Mouse (Mus musculus) kidney, adult 8-10 months (tissue): ENCODE results near the gene Micall2.
A peak's percentile ranks its signal among the peaks of the same experiment; 100 is the strongest.
"Not testable (repeated sequence)": the region's sequence is repeated elsewhere in the genome, so short reads cannot be mapped to it uniquely, and the experiment has no call there.

ENCODE experiments used
- DNase-seq, 2 experiments: peaks; one replicate each; pipeline ENCODE4 v3.0.0; 2022

The Micall2 gene

GRCm38 (mm10) chr5:139727261-139727660 is 8.9 kb downstream of the Micall2 start:
- DNase-seq: no peak

- no peak for DNase-seq
Measured at GRCm38 (mm10) chr5:139726186-139726585, 9.9 kb downstream of the Micall2 start.

GRCm38 (mm10) chr5:139724336-139725116 is 11.6 kb downstream of the Micall2 start:
- peak in 1 of 2 experiments; percentile 21 for DNase-seq

- peak in 1 of 2 experiments; percentile 28 for DNase-seq
Measured at GRCm38 (mm10) chr5:139723113-139723512, 13.0 kb downstream of the Micall2 start.

- DNase-seq: no peak
Measured at GRCm38 (mm10) chr5:139722709-139723108, 13.4 kb downstream of the Micall2 start.

- no peak for DNase-seq
Measured at GRCm38 (mm10) chr5:139718949-139719348, 17.2 kb downstream of the Micall2 start.

GRCm38 (mm10) chr5:139718540-139718939 is 17.6 kb downstream of the Micall2 start:
- DNase-seq: no peak

GRCm38 (mm10) chr5:139717723-139718122 is 18.4 kb downstream of the Micall2 start:
- DNase-seq: peak; percentile 53 to 76

- DNase-seq: no peak
Measured at GRCm38 (mm10) chr5:139706496-139706895, 29.6 kb downstream of the Micall2 start.

- no peak for DNase-seq
Measured at GRCm38 (mm10) chr5:139702905-139703304, 33.2 kb downstream of the Micall2 start.

GRCm38 (mm10) chr5:139702236-139702635 is 33.9 kb downstream of the Micall2 start:
- no peak for DNase-seq

- DNase-seq: no peak
Measured at GRCm38 (mm10) chr5:139696954-139697353, 39.2 kb downstream of the Micall2 start.

- DNase-seq: not testable (repeated sequence)
Measured at GRCm38 (mm10) chr5:139695876-139696275, 40.3 kb downstream of the Micall2 start.

GRCm38 (mm10) chr5:139694989-139695571 is 41.1 kb downstream of the Micall2 start:
- DNase-seq: peak; percentile 93 to 94

GRCm38 (mm10) chr5:139694292-139694988 is 41.7 kb downstream of the Micall2 start:
- DNase-seq: no peak

GRCm38 (mm10) chr5:139690791-139691190 is 45.3 kb downstream of the Micall2 start:
- no peak for DNase-seq

GRCm38 (mm10) chr5:139688356-139688755 is 47.8 kb downstream of the Micall2 start:
- no peak for DNase-seq

- DNase-seq: no peak
Measured at GRCm38 (mm10) chr5:139687646-139688045, 48.5 kb downstream of the Micall2 start.

GRCm38 (mm10) chr5:139686530-139687249 is 49.4 kb downstream of the Micall2 start:
- no peak for DNase-seq

- no peak for DNase-seq
Measured at GRCm38 (mm10) chr5:139683228-139683627, 52.9 kb downstream of the Micall2 start.

- no peak for DNase-seq
Measured at GRCm38 (mm10) chr5:139682631-139682977, 53.5 kb downstream of the Micall2 start.

- no peak for DNase-seq
Measured at GRCm38 (mm10) chr5:139681832-139682630, 54.1 kb downstream of the Micall2 start.

GRCm38 (mm10) chr5:139675707-139675967 is 60.5 kb downstream of the Micall2 start:
- no peak for DNase-seq
